Mouse (Mus musculus) ES-E14 (cell line): ENCODE measurements around the gene Daxx.
"Not testable (repeated sequence)": the region's sequence is repeated elsewhere in the genome, so short reads cannot be mapped to it uniquely, and the experiment has no call there.

Source experiments
- CHD2 ChIP-seq: IDR thresholded peaks from 2 replicates; pipeline ENCODE4 v1.6.1; 2014; ENCODE audit warnings: mild to moderate bottlenecking, low read depth, low read length, inconsistent platforms
- ZC3H11A ChIP-seq: IDR thresholded peaks from 2 replicates; pipeline ENCODE4 v1.6.1; 2012; ENCODE audit warnings: low read depth, mild to moderate bottlenecking, inconsistent platforms, low read length, borderline replicate concordance
- ZNF384 ChIP-seq: IDR thresholded peaks from 2 replicates; pipeline ENCODE4 v1.6.1; 2012; ENCODE audit warnings: low read depth, low read length, inconsistent platforms

- TF ChIP-seq CHD2, ZNF384, ZC3H11A: not testable (repeated sequence)
Measured at GRCm38 (mm10) chr17:33887802-33888201, 21.4 kb upstream of the Daxx start.
